ENCODE assay signal across 14 mouse cellular contexts in genomic region chr1:162017975-162018600, GRCm38 (mm10). TPM values are rescaled to one million over a fixed set of nuclear protein-coding genes. Genes with fewer than 3 reads are reported as not detected.
DNase-seq lines count a peak whose midpoint lies in the region; ATAC-seq lines count a peak whose summit lies in the region.
"Had no signal": no experiment of that assay in that cellular context is flagged by ENCODE, and none has a peak within 500 bp of the region (broad histone marks: within the 10 kb centered on the region; RNA-seq: fewer than 3 reads in every experiment).

No protein-coding gene starts in this region.

- H3K27me3 ChIP-seq in kidney, embryonic 14.5 days (ENCODE audit: control insufficient read depth, insufficient read depth, low read length): no peaks in the 10 kb centered on the region
- no peaks in the 10 kb centered on the region for H3K27me3 ChIP-seq in intestine, embryonic 16.5 days (replicated peaks; ENCODE audit: control insufficient read depth, insufficient read depth, low read length)
- H3K27me3 ChIP-seq: hindbrain, embryonic 15.5 days had no signal

- ATAC-seq in kidney, embryonic 14.5 days (ENCODE audit: low FRiP score, low TSS enrichment): peak; percentile 19; the same call in 1 of the 2 replicates
- ATAC-seq in common myeloid progenitor, adult 5-6 weeks (replicated peaks; ENCODE audit: low read depth, poor library complexity, severe bottlenecking): peak; percentile 56; the same call in 1 of the 2 replicates
- no peak for ATAC-seq in intestine, embryonic 16.5 days
- ATAC-seq: activated CD4-positive, CD25-positive, alpha-beta regulatory T cell, adult 4 months; forebrain, postnatal 0 days had no signal

- H3K27ac ChIP-seq in kidney, embryonic 14.5 days (ENCODE audit: low read depth, low read length): peak overlapping the region; percentile 79
- H3K27ac ChIP-seq in intestine, embryonic 16.5 days (ENCODE audit: low read length): peak overlapping the region; percentile 74
- H3K27ac ChIP-seq: hindbrain, embryonic 15.5 days had no signal

- WGBS in kidney, embryonic 14.5 days: 20% methylated on average over 13 of the region's 13 CpGs
- WGBS in intestine, embryonic 16.5 days: 42% methylated on average over 13 of the region's 13 CpGs

- H3K4me2 ChIP-seq in kidney, embryonic 14.5 days (replicated peaks; ENCODE audit: low read depth, low read length): no peak overlapping the region; the same call in 1 of the 2 replicates
- no peak overlapping the region for H3K4me2 ChIP-seq in intestine, embryonic 16.5 days (ENCODE audit: low read depth, low read length)
- H3K4me2 ChIP-seq: hindbrain, embryonic 15.5 days had no signal

- H3K9ac ChIP-seq in kidney, embryonic 14.5 days (ENCODE audit: low read depth, low read length): no peak overlapping the region
- H3K9ac ChIP-seq in intestine, embryonic 16.5 days (ENCODE audit: low read depth, low read length): no peak overlapping the region
- H3K9ac ChIP-seq: forebrain, postnatal 0 days; hindbrain, embryonic 15.5 days had no signal

- H3K4me1 ChIP-seq in kidney, embryonic 14.5 days (ENCODE audit: control insufficient read depth, insufficient read depth, low read length): peaks cover 43% of the 10 kb centered on the region
- peaks cover 23% of the 10 kb centered on the region for H3K4me1 ChIP-seq in intestine, embryonic 16.5 days (ENCODE audit: control insufficient read depth, insufficient read depth, low read length)

- no peaks in the 10 kb centered on the region for H3K9me3 ChIP-seq in kidney, embryonic 14.5 days (ENCODE audit: control insufficient read depth, low read length)
- no peaks in the 10 kb centered on the region for H3K9me3 ChIP-seq in intestine, embryonic 16.5 days (ENCODE audit: control insufficient read depth, low read length)
- H3K9me3 ChIP-seq: hindbrain, embryonic 15.5 days had no signal

- H3K36me3 ChIP-seq in kidney, embryonic 14.5 days (ENCODE audit: control insufficient read depth, insufficient read depth, low read length): no peaks in the 10 kb centered on the region
- no peaks in the 10 kb centered on the region for H3K36me3 ChIP-seq in intestine, embryonic 16.5 days (ENCODE audit: control insufficient read depth, insufficient read depth, low read length)
- H3K36me3 ChIP-seq: hindbrain, embryonic 15.5 days had no signal

- DNase-seq in embryo, embryonic 11 days: peak; percentile 48
- DNase-seq in embryo, embryonic 10 days (ENCODE audit: low spot score): no peak
- DNase-seq in kidney, postnatal 10 days: no peak
- DNase-seq in left cerebral cortex, adult 8-10 months (ENCODE audit: low spot score in 2 of 2): no peak
- DNase-seq in layer of hippocampus, postnatal 36 days: no peak
- DNase-seq: forebrain, postnatal 0 days; lung, adult 2 months had no signal

- no peak overlapping the region for H3K4me3 ChIP-seq in kidney, embryonic 14.5 days (ENCODE audit: low read length)
- no peak overlapping the region for H3K4me3 ChIP-seq in intestine, embryonic 16.5 days (ENCODE audit: low read length)
- H3K4me3 ChIP-seq: hindbrain, embryonic 15.5 days had no signal

RNA-seq across cellular contexts. Expression of gene 4930558K02Rik, which starts 38.7 kb away (rescaled TPM):
- polyA plus RNA-seq in kidney, embryonic 14.5 days (2014; fragmentation: Nextera tagmentation; extraction: Ambion mirVana): not detected in 2 replicates
- total RNA-seq in common myeloid progenitor, adult 5-6 weeks (2017): not detected in 2 replicates
- polyA plus RNA-seq in intestine, embryonic 16.5 days (2015; fragmentation: Nextera tagmentation; extraction: Ambion mirVana): not detected in 2 replicates
- total RNA-seq in left cerebral cortex, adult 8-10 months (2022): under 1 TPM in 1 of 4 experiments, not detected in 3; 0.36 TPM
- total RNA-seq in layer of hippocampus, postnatal 36 days (2021): not detected
- total RNA-seq: ES-E14; forebrain, postnatal 0 days; midbrain, postnatal 0 days had no signal
- polyA plus RNA-seq: activated CD4-positive, CD25-positive, alpha-beta regulatory T cell, adult 4 months; lung, adult 2 months had no signal

RNA-seq across cellular contexts. Expression of gene Pigc, which starts 49.1 kb away (rescaled TPM):
- 33.6 and 42.2 TPM in 2 replicates for polyA plus RNA-seq in kidney, embryonic 14.5 days (2014; fragmentation: Nextera tagmentation; extraction: Ambion mirVana)
- 15.7 and 16.0 TPM in 2 replicates for total RNA-seq in common myeloid progenitor, adult 5-6 weeks (2017)
- polyA plus RNA-seq in intestine, embryonic 16.5 days (2015; fragmentation: Nextera tagmentation; extraction: Ambion mirVana): 35.3 and 35.8 TPM in 2 replicates
- total RNA-seq in left cerebral cortex, adult 8-10 months (2022): 10 to 100 TPM; 11.2 to 18.9 (median 14.7) TPM
- total RNA-seq in layer of hippocampus, postnatal 36 days (2021): 10 to 100 TPM; 13.5 to 16.1 TPM
